Mouse (Mus musculus): ENCODE results near the gene Hbq1b.

Hbq1b gene

DNA sequence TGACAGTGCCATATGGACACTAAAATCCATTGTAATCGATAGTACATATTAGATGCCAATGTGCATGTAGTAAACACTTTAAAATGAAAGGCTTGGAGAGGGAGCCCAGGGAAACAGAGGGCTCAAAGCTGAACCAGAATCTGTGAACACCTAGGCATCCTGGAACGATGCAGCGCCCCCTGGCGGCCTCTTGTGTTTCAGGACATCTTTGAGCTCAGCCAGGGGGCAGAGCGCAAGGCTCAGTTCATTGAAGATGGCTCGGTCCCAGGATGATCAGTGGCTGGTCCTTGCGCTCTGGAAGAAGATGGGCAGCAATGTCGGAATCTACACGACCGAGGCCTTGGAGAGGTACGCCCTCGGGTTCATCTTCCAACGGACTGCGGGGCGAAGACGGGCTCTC is 13.1 kb downstream of the Hbq1b start, which contains the start of gene Hbq1a:
Gene Hbq1a (plus strand): TSS at position 205 of the 400 bp plus-strand sequence.
- peak in 1 of 2 experiments; percentile 38 for DNase-seq (ENCODE audit: low spot score in 2 of 2)

DNA sequence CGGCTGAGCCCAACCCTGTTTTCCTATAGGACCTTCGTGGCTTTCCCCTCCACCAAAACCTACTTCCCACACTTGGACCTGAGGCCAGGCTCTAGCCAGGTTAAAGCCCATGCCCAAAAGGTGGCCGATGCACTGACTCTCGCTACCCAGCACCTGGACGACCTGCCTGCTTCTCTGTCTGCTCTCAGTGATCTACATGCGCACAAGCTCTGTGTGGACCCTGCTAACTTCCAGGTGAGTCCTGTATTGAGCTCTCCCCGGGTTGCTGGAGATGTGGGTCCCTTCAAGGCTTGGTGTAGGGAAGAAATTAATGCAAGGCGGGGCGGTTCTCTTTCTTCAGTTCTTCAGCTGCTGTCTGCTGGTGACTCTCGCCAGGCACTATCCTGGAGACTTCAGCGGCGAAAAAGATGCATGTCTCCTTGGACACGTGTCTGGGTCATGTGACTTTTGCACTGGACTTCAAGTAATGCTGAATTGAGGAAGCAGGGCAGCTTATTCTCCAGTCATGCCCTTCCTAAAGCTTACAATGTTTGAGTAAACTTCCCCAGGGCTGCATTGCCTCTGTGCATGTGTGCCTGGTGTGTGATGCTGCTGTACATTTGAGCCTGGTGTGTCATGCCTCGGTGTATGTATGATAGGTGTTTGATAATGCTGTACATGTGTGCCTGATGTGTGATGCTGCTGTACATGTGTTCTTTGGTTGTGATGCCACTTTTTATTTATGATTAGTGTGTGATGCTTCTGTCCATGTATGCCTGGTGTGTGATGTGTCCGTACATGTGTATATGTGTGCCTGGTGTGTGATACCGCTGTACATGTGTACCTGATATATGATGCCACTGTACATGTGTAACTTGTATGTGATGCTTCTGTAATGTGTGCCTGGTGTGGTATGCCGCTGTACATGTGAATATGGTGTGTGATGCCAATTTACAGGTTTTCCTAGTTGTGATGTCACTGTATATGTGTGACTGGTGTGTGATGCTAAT is 13.8 kb downstream of the Hbq1b start:
- no peak for DNase-seq (ENCODE audit: low spot score in 2 of 2)

DNA sequence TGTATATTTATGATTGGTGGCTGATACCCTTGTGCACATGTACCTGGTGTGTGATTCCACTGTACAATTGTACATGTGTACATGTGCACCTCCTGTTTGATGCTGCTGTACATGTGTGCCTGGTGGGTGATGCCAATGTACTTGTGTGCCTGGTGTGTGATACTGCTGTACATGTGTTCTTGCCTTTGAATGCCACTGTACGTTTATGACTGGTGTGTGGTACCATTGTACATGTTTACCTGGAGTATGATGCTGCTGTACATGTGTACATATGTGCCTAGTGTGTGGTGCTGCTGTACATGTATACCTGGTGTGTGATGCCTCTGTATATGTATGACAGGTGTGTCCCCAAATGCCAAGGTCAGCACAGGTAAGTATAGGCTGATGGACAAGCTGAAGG is 14.7 kb downstream of the Hbq1b start:
- DNase-seq (ENCODE audit: low spot score in 2 of 2): no peak

DNA sequence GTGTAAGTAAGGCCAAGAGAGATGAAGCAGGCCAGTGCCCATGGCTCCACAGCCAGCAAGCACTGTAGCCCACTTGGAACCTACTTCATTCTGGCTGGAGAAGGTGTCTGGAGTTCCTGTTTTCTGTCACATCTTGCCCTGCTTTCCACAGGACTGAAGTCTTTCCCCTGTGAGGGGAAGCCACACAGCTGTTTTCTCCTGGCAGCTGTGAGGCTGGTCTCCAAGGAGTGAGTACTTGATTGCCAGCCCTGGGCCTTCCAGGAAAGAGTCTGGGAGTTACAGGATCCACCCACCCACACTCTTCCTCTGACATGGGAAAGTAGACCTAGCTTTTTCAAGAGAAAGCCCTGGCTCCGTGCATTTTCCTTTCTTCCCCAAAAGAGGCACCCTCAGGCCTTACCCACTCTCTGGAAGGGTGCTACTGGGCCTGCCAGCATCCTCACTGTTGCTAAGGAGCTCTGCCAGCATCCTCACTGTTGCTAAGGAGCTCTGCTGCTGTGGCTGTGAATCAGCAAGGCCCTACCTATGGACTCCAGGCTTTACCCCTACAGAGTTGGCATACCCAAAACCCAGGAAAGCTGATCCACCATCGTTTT is 16.2 kb downstream of the Hbq1b start:
- no peak for DNase-seq (ENCODE audit: low spot score in 2 of 2)

DNA sequence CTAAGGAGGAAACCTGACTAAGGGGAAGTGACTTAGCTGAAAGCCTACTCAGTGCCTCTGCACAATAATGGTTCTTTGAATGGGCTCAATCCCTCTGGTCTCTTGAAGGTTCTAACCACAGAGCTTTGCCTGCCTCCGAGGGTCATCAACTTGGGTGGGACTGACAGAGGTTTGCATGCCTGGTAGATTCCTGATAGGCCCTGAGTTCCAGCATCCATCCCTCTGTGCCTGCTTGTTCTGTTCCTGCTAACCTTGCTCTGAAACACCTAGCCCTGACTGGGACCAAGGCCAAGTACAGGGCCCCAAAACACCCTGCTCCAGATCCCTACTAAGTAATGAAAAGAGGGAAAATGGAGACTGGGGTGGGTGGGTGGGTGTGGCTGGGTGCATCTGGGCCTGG is 16.7 kb downstream of the Hbq1b start:
- DNase-seq (ENCODE audit: low spot score in 2 of 2): no peak

DNA sequence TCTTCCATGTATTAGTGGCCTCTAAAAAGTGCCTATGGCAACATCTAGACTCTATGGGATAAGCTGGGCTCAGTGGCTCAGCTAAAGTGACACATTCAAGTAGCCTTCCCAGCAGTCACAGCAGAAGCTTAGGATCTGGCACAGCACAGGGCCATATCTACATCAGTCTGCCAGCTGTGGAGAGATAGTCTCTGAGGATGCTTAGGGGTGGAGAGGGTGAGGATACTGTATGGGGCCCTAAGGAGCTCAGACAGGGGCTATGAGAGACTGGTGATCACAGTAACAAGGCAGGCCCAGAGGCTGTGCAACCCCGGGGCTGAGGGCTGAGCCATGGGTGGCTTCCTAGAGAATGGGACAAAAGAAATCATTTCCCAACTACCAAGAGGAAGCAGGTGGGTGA is 20.2 kb downstream of the Hbq1b start:
- no peak for DNase-seq (ENCODE audit: low spot score in 2 of 2)

DNA sequence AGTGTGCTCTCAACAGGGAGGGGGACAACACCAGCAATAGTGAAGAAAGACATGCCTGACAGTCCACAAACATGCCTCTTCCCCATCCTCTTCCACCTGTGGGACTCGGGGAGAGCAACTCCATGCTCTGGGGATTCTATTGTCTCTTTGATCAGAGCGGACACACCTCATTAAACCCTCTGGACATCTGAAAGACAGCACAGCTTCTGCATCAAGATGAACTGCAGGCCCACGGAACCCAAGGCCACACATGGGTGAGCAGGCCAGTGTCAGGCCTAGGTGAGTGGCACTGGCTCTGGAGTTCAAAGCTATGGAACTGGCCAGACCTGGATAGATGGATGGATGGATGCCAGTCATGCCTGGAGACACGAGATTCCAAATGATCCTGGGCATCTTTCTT is 22.7 kb downstream of the Hbq1b start:
- DNase-seq (ENCODE audit: low spot score in 2 of 2): no peak

DNA sequence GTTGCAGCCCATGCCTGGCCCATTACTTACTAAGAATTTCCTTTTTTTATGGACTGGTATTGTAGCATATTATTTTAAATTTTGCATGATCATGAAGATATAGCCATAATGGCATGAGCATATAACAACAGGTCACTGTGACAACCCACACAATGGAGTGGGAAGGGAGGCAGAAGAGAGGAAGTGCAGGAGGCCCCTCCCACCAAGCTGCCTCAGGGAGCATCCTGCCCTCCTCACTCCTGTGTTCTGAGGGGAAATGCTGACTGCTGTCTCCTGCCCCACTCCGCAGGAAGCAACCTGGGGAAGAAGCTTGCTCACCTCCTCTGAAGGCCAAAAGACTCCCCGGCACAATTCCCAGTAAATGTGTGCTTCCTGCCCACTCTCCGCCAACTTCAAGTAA is 23.2 kb downstream of the Hbq1b start:
- DNase-seq (ENCODE audit: low spot score in 2 of 2): no peak

DNA sequence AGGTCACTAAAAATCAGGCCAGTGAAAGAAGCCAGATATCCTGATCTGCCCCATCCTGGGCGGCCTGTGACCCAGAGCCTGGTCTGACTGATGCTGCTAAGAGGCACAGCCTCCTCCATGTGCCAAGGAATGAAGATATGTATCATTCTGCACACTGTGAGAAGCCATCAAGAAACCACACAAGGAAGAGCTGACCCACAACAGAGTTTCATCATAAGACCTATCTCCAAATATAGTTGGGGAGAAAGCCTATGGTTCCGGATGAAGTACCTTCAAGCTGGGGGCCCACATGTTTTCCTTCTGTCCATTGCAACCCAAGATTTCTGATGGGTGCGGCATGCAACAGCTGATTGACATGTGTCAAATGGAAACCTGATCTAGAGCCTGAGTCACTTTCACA is 29.2 kb downstream of the Hbq1b start:
- DNase-seq (ENCODE audit: low spot score in 2 of 2): no peak

DNA sequence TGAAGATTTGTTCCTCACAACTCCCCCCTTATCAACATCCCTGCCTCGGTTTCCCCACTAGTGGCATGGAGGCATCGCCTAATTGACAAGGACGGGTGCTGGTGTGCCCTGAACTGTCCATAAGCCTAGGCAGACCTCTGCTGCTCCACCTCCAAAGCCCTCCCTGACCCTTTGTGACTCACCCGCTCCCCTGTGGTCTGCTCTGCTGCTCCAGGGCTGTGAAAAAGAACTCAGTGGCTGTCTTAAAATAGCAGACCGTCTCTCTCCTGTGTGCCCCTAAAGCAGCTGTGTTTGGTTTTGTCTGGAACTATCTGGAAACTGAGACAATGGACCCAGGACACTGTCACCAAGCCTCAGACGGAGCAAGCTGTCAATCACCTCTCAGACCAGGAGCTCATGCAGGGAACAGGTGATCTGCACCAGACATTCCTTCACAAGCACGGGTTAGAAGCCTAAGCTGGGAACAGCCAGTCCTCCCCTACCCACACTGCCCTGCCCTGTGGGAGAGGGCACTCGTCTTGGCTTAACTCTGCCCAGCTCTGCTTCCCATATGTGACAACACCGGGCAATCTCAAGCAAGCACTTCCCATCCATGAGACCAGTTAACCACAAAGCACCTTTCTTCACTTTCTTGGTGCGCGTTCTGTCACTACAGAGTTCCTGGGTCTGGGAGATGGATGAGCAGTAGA is 33.9 kb downstream of the Hbq1b start:
- no peak for DNase-seq (ENCODE audit: low spot score in 2 of 2)

DNA sequence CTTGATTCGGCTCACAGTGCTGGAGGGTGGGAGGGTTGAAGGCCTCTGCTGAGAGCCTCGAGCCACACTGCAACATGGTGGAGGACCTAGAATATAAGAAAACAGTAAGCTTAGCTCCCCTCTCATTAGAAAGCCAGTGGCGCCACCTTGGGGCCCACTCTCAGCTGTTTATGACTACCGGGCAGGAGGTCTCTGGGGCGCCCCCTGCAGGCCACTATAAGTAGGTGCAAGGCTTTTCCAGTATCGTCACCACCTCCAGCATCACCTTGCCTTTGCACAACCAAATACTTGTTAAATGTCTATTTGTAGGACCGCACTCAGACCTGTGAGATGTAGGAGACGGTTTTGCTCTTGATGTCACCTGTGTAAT is 34.4 kb downstream of the Hbq1b start:
- DNase-seq (ENCODE audit: low spot score in 2 of 2): no peak

DNA sequence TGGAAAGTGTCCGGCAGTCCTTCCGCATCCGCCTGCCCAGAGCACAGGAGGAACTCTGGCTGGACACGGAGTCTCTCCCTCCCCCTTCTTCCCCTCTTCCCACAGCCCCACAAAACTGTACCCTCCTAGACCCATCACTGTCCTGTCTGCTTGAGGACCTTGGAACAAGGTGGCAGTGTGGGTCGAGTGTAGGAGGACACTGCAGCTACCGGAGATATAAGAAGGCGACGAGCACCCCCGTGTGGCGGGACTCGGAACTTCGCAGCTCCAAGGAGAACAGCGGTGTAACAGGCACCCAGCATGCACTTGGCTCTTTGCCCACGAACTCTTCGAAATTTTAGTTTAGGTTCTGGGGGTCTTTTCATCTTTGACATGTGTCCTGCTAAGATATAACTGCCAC is 37.8 kb downstream of the Hbq1b start:
- peak; percentile 56 to 90 for DNase-seq (ENCODE audit: low spot score in 2 of 2)

DNA sequence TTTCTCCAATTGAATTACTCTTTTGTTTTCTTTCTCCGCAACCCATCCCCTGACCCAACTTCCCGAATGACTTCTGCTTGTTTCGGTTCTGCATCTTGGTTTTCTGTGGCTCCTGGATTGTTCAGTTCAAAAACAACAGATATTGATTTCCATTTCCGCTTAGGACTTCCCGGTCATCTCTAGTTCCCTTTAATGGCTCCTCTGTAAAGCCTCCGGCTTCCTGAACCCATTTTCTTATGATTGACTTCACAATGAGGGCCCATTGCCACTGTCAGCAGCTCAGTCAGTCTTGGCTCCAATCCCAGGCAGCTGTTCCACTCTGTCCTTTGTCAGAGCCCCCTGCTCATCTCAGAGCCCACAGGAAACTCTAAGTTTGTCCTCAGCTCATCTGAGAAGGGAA is 44.3 kb downstream of the Hbq1b start:
- no peak for DNase-seq (ENCODE audit: low spot score in 2 of 2)

DNA sequence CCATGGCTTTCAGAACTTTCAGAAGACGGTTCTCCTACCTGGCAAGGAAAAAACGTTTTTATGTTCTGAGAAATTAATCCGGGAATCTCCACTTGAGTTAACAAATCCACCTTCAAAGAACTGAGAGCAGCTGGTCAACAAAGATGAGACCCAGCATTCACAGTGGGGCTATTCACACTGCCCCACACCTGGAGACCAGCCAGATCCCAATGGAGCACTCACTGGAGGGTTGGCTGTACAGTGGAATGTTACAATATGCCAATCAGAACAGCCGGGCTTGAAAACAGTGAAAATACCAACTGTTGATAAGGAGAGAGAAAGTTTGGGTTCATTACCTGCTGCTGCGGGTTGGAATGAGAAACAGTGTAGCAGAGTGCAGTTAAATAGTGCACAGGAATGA is 45.1 kb downstream of the Hbq1b start:
- DNase-seq (ENCODE audit: low spot score in 2 of 2): no peak

DNA sequence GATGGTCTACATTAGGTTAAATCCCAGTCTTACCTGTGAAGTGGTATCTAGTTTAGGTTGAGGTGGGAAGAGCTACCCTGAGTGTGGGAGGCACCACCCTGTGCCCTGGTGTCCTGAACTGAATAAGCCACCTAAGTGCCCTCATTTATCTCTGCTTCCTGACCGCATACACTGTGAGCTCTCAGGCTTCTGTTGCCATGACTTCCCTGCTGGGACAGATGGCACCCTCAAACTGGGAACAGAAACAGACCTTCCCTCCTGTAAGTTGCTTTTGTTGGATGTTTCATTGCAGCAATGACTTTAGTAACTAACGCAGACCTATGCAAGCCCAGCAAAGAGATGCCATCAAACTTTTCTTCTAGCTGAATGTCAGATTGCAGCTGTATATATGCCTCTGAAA is 46.5 kb downstream of the Hbq1b start:
- no peak for DNase-seq (ENCODE audit: low spot score in 2 of 2)

DNA sequence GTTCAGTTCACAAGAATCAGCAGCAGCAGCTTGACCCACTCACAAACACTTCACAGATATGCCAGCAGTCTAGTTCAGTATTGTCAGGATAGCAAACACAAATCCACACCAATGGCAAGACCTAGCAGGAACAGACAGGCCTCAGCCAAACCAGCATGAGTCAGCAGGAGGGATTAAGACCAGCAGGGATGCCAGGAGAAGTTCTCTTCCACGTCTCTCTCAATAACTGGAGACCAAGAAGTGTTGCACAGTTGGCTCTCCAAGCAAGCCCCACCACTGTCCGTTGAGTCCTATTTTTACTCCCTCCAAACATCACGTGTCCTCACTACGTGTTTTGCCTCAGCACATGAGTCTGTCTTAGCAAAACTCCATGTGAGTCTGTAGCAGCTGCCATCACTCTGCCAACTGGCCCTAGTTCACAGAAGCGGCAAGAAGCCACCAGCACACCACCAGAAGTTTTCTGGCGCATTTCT is 49.7 kb downstream of the Hbq1b start:
- DNase-seq (ENCODE audit: low spot score in 2 of 2): peak in 1 of 2 experiments; percentile 64

All from urinary bladder, adult 18-20 months (tissue).